Mouse (Mus musculus) kidney, adult 18-20 months (tissue): ENCODE results near the gene Phf20.

Experiments
- DNase-seq: peaks from one replicate; pipeline ENCODE4 v3.0.0; 2021

Phf20 gene

GRCm38 (mm10) chr2:156321538-156321937, 125.3 kb downstream of the Phf20 start:
- no peak for DNase-seq

- no peak for DNase-seq
These were observed 127.9 kb downstream of the Phf20 start for GRCm38 (mm10) chr2:156324116-156324588.

- DNase-seq = peak; percentile 18
These were observed 128.4 kb downstream of the Phf20 start for GRCm38 (mm10) chr2:156324681-156325080.

GRCm38 (mm10) chr2:156330681-156331080, 134.4 kb downstream of the Phf20 start:
- no peak for DNase-seq

GRCm38 (mm10) chr2:156331446-156331965, 135.2 kb downstream of the Phf20 start:
- DNase-seq = no peak

- no peak for DNase-seq
These were observed 143.8 kb downstream of the Phf20 start for GRCm38 (mm10) chr2:156340078-156340477.

GRCm38 (mm10) chr2:156344775-156345532, 148.7 kb downstream of the Phf20 start:
- DNase-seq = peak; percentile 35

GRCm38 (mm10) chr2:156348812-156349211, 152.5 kb downstream of the Phf20 start:
- no peak for DNase-seq

GRCm38 (mm10) chr2:156349286-156349848, 153.1 kb downstream of the Phf20 start:
- DNase-seq = no peak

GRCm38 (mm10) chr2:156351243-156351642, 155.0 kb downstream of the Phf20 start:
- peak; percentile 6 for DNase-seq

GRCm38 (mm10) chr2:156352413-156353165, 156.3 kb downstream of the Phf20 start:
- no peak for DNase-seq

GRCm38 (mm10) chr2:156353265-156353692, 157.0 kb downstream of the Phf20 start:
- DNase-seq = peak; percentile 4

GRCm38 (mm10) chr2:156356031-156356430, 159.8 kb downstream of the Phf20 start:
- peak; percentile 82 for DNase-seq
